Mouse (Mus musculus): Measurements from ENCODE around the gene Fam171a1. TPM values are rescaled to one million over a fixed set of nuclear protein-coding genes. Genes with fewer than 3 reads are reported as not detected.
"Not testable (repeated sequence)": the region's sequence is repeated elsewhere in the genome, so short reads cannot be mapped to it uniquely, and the experiment has no call there.

Fam171a1 gene
- total RNA-seq (2021): 1 to 10 TPM; 7.4 to 8.7 TPM
- long read RNA-seq, experiment 1, full-length matches to known transcripts: 5 of 7 reads
- long read RNA-seq, experiment 1, partial matches to known transcripts: 1 of 7 reads
- long read RNA-seq, experiment 1, other reads (novel, unspliced or antisense): 1 of 7 reads
- long read RNA-seq, experiment 2, full-length matches to known transcripts: 5 of 13 reads
- long read RNA-seq, experiment 2, partial matches to known transcripts: 3 of 13 reads
- long read RNA-seq, experiment 2, other reads (novel, unspliced or antisense): 5 of 13 reads

DNA sequence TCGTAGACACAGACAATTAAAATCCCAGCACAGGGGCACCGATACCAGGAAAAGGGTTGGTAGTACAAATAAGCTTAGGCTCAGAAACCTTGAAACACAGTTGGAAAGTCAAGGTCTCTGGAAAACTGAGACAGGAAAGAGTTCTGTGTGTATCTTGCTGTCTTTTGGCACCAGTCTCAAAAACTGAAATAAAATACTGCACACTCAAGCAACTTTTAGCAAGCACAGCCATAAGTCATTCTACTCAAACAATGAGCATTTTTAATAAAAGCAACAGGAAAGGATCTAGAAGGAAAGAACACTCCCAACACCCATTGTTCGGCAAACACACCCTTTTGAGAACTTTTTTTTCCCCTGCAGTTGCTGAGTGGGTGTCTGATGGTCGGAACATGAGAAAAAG, at the start of gene Fam171a1:
Gene Fam171a1, plus strand, starts transcription at position 359 of the 400 bp plus-strand sequence.
- intact Hi-C loops (cut with DNase I; ENCODE audit: low total_unique reads): no loop called here
- DNase-seq: no peak

DNA sequence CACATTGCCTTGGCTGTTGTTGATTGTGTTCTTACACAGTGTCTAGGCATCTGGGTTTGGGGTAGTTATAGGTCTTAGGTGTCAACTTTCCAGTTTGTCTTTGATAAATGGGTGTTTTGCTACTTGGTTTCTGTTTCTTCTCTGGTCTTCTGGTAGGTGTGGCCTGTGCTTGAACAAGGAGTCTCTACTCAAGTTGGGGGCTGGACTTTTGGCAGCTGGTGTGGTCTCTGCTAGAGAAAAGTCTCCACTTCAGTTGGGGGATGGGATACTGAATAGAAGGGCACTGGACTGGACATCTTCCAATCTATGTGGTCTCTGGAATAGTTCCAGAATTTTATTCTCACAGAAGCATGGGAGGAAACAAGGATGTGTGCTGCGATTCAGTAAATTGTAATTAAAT, 44.9 kb upstream of the Fam171a1 start:
- intact Hi-C loops (cut with DNase I; ENCODE audit: low total_unique reads): no loop called here
- DNase-seq: no peak

DNA sequence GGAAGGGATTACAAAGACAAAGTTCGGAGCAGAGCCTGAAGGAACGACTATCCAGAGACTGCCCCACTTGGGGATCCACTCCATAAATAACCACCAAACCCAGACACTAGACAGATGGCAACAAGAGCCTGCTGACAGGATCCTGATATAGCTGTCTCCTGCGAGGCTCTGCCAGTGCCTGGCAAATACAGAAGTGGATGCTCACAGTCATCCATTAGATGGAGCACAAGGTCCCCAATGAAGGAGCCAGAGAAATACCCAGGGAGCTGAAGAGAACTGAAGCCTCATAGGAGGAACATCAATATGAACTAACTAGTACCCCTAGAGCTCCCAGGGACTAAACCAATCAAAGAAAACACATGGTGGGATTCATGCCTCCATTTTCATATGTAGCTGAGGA, 25.7 kb upstream of the Fam171a1 start:
- DNase-seq: not testable (repeated sequence)

DNA sequence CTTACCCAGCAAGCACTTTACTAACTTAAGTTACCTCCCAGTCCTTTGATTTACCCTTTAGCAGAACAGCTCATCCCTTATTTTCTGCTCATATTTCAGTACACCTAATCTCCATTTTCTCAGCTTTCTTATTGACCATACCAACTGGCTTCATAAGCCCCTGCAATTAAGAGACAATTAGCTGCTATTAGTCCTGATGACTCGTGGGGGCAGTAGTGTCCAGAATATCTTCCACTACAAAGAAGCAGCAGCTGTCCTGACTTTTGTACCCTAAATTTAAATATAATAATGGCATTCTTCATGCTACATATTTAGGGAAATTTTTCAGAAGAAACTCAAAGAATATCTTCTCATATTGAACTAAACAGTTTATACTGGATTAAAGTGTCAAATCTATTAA, 24.8 kb upstream of the Fam171a1 start:
- intact Hi-C loops (cut with DNase I; ENCODE audit: low total_unique reads): no loop called here
- no peak for DNase-seq

More for the DNA sequence above, 25.7 kb upstream of the Fam171a1 start:
- intact Hi-C loops (cut with DNase I; ENCODE audit: low total_unique reads): not testable (repeated sequence)

DNA sequence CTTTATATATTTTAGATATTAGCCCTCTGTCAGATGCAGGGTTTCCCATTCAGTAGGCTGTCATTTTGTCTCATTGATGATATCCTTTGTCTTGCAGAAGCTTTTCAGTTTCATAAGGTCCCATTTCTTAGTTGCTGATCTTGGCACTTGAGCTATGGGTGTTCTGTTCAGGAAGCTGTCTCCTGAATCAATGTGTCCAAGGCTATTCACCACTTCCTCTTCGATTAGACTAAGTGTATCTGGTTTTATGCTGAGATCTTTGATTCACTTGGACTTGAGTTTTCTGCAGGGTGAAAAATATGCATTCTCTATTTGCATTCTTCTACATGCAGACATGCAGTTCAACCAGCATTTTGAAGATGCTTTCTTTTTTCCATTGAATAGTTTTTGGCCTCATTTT, 17.9 kb upstream of the Fam171a1 start:
- intact Hi-C loops (cut with DNase I; ENCODE audit: low total_unique reads): no loop called here

DNA sequence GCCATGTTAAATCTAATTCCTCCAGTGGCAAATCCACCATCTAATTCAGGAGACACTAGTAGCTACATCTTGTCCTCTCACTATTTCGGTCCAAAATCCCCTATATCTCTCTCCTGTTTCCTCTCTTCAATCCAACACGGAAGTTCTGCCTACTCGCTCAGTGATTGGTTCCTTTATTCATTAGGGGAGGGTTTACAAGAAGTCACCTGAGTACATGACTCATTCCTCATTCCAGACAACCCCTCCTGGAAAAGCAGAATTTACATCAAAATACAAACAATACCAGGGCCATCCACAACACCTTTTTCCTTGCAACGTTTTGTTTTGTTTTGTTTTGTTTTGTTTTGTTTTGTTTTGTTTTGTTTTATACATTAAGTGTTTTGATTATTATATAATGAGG, 14.1 kb upstream of the Fam171a1 start:
- DNase-seq: no peak
- intact Hi-C loops (cut with DNase I; ENCODE audit: low total_unique reads): no loop called here

More for the DNA sequence above, 17.9 kb upstream of the Fam171a1 start:
- DNase-seq: no peak

DNA sequence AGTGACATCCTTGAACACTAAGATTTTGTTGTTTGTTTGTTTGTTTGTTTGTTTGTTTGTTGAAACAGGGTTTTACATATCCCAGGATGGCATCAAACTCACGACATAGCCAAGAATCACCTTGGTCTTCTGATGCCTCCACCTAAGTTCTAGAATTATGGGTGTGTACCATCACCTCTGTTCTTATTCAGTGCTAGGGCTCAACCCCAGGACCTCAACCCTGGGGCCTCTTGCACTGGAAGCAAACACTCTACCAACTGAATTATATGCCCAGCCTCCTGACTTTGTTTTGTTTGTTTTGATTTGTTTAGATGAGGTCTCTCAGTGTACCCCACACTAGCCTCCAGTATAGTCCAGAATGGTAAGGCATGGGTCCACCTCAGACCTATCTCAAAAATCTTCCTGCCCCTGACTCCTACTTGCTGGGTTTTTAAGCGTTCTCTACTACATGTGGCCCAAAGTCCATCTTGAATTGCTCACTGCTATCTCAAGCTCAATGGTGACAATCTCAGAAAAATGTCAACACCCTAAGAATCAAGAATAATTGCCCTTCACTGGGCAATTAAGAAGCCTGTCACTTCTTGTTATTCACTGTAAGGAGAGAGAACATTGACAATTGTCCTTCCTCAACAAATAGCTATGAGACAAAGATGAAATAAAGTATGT, 12.6 kb upstream of the Fam171a1 start:
- no peak for DNase-seq
- intact Hi-C loops (cut with DNase I; ENCODE audit: low total_unique reads): no loop called here

DNA sequence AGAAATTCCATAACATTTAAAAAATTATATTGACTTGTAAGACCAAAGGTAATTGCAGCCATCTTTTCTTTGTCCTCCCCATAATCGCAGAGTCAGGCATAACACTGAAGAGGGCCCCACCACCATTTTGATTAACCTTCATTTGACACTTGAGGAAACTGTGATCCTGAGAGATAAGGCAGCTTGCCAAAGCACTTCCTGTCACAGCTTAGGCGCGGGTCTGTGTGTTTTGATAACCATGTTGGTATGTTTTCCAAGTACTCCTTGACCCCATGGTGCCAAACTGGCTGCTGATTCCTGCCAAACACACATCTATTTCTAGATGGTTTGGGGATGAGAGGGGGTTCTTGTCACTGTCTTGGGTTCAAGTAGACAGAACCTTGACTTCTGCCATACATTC, 11.7 kb upstream of the Fam171a1 start:
- intact Hi-C loops (cut with DNase I; ENCODE audit: low total_unique reads): no loop called here
- no peak for DNase-seq

DNA sequence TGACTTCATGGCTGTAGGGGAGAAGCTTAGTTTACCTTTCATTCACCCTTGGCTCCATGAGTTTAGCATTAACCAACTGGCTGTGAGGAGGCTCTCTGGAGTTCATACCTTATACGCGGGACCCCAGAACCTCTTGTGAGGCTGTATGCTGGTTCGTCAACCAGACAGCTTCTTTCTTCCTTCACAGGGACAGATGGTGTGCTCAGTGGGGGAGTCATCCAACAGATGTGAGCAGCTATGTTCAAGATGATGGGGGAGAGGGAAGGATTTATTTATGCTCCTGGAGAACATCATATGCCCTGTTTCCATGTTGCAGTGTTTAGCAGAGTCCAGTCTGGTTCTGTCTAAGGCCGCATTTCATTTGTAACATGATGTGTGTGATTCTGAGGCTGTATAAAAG, 6.6 kb upstream of the Fam171a1 start:
- intact Hi-C loops (cut with DNase I; ENCODE audit: low total_unique reads): no loop called here
- DNase-seq: no peak

DNA sequence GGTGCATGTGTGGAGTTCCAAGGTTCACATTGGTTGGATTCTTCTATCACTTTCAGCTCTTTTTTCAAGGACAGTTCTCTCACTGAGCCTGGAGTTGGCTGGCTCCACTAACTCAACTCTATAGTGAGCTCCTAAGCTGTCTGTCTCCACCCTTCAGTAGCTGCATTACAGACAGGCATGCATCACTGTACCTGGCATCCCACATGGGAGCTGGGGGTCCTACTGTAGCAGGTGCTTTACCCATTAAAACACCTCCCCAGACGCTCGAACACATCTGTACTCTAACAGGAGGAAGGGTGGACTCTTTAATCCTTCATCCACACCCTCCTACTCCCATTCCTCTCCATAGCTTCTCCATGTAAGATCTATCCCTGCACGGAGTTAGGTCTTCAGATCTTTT, 5.6 kb upstream of the Fam171a1 start:
- intact Hi-C loops (cut with DNase I; ENCODE audit: low total_unique reads): no loop called here
- no peak for DNase-seq

DNA sequence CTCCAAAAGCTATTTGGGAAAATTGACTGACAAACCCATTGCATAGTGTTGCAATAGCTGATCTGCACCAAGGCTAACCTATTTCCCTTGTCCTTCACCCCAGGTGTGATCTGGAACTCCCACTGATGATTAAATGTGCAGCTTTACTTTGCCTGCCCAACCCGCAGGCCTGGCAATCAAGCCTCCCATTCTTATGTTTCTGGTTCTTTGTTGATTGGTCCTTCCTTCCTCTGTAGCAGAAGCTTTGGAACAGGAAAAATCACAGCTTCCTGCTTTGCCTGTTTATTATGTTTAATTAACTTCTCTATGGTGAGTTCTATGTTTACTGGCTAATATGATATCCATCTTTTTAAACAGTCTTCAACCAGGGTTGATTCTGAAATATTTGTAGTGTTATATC, 5.2 kb upstream of the Fam171a1 start:
- DNase-seq: no peak
- intact Hi-C loops (cut with DNase I; ENCODE audit: low total_unique reads): no loop called here

DNA sequence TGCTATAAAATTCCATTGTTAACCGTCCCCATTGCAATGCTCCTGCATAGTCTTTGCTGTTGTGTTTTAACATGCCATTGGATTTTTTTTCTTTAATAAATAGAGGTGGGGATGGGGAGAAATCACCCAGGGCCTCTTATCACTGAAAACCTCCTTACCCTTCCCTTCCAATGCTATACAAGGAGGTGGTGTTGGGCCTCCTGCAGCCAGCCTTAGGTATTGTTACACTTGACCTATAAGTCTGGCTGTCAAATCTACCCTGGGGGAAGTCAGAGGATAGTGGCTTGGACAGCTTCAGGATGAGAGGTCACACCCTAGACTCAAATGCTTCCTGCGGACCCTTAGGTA, 3.8 kb downstream of the Fam171a1 start:
- DNase-seq: no peak
- intact Hi-C loops (cut with DNase I; ENCODE audit: low total_unique reads): loop anchor here (2.0 kb wide), 1 partner anchor 111 kb away; no protein-coding TSS in a partner anchor

DNA sequence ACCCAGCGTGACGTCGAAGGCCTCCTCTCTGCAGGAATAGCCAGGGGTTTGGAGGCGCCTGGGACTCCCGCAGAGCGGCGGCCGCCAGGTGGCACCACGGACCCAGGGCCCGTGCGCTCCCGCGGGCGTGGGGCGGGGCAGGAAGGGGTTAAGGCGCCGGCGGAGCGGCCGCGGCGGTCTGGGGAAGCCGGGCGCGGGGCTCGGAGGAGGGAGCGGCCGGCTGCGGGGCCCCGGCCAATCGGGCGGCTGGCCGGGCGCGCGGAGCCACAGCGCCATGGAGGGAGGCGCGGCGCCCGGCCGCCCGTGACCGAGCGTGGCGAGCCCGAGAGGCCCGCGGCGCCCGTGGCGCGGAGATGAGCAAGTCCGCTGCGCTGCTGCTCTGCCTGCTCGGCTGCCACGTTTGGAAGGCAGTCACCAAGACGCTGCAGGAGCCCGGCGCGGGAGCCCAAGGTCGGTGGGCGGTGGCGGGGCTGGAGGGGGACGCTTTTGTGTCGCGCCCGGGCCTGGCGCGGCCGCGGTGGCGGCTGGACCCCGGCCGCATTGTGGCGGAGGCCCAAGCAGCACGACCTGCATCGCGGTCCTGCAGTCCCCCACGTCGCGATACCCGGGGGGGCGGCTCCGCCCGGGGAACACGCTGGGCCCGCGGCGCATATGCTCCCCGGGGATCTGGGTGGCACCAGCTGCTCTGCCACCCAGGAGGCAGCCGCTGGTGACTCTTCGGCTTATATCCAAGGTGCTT, 4.3 kb downstream of the Fam171a1 start:
- DNase-seq: peak; percentile 90
- intact Hi-C loops (cut with DNase I; ENCODE audit: low total_unique reads): no loop called here

DNA sequence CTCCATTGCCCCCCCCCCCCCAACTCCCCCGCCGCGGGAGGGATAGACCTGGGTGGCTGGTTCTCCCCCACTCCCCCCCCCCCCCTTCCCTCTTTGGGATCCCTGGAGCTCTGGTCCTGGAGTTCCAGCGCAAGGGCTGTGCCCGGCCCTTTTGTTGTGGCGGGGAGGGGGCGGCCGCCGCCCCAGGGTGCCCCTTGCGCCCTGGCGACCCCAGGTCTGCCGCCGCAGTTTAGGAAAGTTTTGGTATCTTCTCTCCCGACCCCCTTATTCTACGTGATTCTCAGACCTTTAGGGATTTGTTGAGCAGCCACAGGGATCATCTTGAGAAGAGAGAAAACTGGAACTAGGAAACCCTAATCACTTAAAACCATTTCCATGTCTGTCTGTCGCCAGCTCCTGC, 4.9 kb downstream of the Fam171a1 start:
- DNase-seq: no peak
- intact Hi-C loops (cut with DNase I; ENCODE audit: low total_unique reads): no loop called here

DNA sequence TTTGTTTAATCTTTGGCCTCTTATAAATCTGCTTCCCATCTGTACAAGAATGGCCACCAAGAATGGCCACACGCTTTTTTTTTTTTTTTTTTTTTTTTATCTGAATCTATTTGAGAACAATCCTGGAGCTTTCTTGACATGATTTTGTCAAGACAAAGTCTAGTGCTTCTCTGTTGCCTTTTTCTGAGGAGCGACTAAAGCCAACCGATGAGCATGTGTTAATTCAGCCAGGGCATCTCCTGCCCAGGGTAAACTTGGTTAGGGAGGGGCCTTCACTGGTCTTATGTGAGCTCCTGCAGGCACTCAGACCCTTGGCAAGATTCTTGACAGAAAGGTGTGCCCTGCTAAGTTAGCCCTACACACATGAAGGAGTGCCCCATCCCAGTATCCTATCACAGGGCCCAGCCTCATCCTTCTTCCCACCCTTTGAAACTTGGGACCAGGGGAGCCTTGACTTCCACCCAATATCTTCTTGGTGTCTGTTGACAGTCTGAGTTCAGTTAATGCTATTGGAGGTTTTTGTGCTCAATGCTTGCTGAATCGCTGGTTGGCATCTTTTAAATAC, 5.4 kb downstream of the Fam171a1 start:
- intact Hi-C loops (cut with DNase I; ENCODE audit: low total_unique reads): no loop called here
- no peak for DNase-seq

DNA sequence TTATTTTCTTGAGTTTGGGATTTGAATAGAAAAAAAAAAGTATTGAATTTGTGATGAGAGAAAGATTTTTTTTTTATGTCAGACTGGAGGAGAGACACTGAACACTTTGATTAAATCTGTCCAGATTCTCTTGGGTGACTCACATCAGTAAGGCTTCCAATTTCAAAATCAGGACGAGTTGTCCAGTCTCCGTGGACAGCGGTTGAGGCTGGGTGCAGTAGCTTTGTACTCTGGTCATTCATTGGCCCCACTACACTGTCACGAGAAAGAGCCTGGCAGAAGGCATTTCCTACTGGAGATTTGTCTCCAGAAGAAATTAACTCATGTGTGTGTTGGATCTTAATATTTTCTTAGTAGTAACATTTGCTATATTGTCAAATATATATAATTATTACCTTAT, 8.5 kb downstream of the Fam171a1 start:
- intact Hi-C loops (cut with DNase I; ENCODE audit: low total_unique reads): no loop called here
- DNase-seq: no peak

DNA sequence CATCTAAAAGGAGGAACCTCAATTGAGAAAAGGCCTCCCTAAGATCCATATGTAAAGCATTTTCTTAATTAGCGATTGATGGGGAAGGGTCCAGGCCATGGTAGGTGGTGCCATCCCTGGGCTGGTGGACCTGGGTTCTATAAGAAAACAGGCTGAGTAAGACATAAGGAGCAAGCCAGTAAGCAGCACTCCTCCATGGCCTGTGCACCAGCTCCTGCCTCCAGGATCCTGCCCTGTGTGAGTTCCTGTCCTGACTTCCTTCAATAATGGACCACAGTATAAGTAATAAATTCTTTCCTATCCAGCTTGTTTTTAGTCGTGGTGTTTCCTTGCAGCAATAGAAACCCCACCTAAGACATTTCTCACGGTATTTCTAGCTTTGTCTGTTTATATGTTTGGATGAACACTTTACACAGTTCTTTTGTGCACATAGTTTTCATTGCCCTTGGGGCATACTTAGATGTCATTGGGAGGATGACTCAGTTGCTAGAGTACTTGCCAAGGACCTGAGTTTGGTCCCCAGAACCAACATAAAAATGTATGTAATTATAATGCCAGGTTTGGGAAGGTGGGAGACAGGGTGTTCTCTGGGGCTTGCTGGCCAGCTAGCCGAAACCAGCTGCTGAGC, 13.3 kb downstream of the Fam171a1 start:
- DNase-seq: no peak
- intact Hi-C loops (cut with DNase I; ENCODE audit: low total_unique reads): no loop called here

DNA sequence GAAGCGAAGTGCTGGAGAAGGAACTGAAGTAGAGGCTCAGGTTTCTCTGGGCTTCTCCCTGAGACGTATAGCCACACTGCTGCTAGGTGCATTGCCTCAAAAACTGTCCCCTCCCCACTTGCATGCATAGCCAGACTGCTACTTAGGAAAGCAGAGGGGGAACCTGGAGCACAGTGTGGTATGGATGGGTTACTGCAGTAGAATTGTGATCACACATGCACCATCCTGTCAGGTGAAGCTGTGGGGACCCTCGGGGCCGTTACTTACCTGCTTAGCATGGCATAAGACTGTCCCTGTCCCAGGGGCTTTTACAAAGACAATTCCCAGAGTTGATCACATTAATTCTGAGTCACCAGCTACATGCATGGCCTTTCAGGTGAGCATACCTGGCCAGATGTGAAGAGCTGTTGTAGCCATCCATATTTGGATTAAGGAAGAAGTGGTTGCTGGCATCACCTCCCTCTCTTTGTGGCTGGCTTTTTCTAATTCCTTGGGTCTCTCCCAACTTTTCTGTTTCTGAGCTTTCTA, 14.4 kb downstream of the Fam171a1 start:
- intact Hi-C loops (cut with DNase I; ENCODE audit: low total_unique reads): no loop called here
- DNase-seq: no peak

DNA sequence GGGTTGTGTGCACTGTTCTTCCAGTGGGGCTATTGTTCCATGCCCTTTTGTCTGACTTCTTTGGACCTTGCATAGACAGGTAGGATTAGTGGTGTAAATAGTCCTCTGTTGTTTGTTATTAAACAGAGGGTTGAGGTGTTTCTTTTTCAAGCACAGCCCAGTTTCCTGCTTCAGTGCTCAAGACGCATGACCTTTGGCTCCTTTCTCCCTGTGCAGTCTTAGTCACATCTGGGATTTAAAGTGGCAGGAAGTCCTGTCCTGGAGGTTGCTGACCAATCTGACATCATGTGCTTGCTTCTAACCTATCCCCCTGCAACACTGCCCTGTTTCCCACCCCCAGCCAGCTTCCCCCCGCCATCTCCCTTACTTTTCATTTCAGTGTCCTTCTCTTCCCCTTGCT, 14.9 kb downstream of the Fam171a1 start:
- DNase-seq: no peak
- intact Hi-C loops (cut with DNase I; ENCODE audit: low total_unique reads): no loop called here

DNA sequence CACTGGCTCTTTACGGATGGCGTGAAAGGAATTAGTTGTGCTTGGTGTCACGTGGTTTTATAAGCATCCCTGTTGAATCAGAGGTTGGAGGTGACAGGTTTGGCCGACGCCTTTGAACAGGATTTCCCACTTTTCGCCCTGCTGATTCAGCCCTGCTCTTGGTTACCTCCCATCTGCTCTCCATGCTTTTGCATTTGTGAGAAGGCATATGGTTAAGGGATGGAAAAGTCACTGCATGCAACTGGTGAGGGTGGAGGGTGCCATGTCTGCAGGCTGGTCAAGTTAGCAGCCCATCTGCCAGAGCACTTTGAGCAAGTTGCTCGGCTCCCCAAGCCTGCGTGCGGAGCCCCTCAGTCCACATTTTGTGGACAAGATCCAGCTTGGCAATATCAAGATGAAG, 18.4 kb downstream of the Fam171a1 start:
- intact Hi-C loops (cut with DNase I; ENCODE audit: low total_unique reads): no loop called here
- DNase-seq: no peak

Data from gastrocnemius, postnatal 14 days (tissue).